Mouse (Mus musculus): Measurements from ENCODE around the gene Rnf225. TPM values are rescaled to one million over a fixed set of nuclear protein-coding genes. Genes with fewer than 3 reads are reported as not detected.

Gene Rnf225
- total RNA-seq, 2 experiments from 2014 or later, result 0.78 to 0.94 TPM

DNA sequence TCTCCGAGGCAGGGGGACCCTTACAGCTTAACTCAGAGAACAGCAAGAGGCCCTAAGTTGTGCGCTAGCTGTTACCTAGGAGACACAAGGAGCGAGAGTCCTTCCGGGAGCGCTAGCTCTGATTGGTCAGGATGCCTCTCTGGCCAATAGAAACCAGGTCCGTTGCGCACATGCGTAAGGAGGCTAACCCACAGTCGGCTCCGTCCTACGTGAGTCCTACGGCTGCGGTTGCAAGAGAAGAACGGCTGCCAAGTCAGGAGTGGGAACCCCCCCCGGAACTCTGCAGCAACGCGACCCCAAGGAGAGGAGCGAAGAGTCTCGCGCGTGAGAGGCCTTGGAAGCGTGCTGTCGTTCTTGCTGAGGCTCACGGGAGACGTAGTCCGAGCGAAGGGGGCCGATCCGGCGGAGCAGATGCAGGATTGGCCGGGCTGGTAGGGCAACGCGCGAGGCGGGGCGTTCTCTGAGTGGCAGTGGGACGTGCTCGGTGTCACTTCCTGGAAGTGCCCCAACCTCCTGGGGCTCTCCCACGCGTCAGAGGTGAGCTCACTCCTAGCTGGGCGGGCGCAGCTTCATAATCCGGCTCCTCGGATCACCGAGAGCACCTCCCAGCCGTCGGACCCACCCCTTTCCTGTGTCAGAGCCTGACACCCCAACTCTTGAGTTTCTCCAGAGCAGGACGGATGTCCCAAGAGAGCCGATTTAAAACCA, 50.6 kb downstream of the Rnf225 start, which contains the start of gene Zfp446:
Zfp446 (plus strand) TSS at position 167 of the 708 bp plus-strand sequence.
- intact Hi-C loops (cut with DNase I), result loop anchor here (2.0 to 5.0 kb wide), 3 partner anchors 13 to 59 kb away; partner anchors contain the start of genes Ube2m and Zfp324
- DNase-seq (ENCODE audit: low spot score in 2 of 2), result peak; percentile 100

DNA sequence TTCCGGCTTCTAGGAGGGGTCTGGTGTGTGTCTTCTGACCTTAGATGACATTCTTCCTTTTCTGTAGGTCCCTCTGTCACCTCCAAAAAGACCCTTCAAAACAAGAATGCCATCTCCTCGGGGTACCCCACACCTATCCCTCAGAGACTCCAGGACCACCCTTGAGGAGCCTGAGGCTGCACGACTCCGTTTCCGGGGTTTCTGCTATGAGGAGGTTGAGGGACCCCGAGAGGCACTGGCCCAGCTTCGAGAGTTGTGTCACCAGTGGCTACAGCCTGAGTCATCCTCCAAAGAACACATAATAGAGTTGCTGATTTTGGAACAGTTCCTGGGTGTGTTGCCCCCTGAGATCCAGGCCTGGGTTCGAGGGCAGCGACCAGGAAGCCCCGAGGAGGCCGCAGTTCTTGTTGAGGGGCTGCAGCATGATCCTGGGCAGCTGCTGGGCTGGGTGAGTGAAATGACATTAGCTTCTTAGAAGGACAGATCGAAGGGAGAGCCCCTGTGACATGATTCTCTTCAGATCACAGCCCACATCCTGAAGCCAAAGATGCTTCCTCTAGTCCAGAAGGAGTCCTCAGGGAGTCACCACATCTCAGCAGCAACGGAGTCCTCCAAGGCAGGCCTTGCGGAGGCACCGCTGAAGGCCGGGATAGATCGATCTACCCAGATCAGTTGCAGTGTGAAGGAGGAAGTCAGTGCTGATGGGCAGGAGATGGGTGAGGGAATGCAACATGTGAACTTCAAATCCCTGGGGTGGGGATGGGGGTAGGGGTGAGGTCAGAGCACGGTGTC, 51.9 kb downstream of the Rnf225 start:
- no peak for DNase-seq (ENCODE audit: low spot score in 2 of 2)
- intact Hi-C loops (cut with DNase I), result loop anchor here (2.0 to 5.0 kb wide), 3 partner anchors 14 to 58 kb away; partner anchors contain the start of genes Ube2m and Zfp324

DNA sequence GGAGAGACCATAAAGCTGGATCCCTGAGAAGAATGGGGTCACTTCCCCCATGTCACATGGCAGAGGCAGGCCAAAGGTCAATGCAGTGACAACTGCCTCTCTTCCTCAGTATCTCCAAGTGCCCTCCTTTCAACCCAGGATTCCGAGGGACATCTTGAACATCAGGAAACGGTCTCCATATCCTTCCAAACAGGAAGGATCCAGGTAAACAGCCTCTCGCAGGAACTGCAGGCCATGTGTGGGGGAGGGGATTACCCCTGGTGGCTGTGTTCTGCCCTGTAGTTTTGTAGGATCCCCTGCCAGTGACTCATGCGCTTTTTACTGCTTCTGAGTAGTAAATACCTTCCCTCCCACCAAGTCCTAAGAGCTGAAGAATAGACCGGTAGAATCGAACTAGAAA, 52.6 kb downstream of the Rnf225 start:
- intact Hi-C loops (cut with DNase I), result loop anchor here (2.0 to 5.0 kb wide), 3 partner anchors 15 to 58 kb away; partner anchors contain the start of genes Ube2m and Zfp324

DNA sequence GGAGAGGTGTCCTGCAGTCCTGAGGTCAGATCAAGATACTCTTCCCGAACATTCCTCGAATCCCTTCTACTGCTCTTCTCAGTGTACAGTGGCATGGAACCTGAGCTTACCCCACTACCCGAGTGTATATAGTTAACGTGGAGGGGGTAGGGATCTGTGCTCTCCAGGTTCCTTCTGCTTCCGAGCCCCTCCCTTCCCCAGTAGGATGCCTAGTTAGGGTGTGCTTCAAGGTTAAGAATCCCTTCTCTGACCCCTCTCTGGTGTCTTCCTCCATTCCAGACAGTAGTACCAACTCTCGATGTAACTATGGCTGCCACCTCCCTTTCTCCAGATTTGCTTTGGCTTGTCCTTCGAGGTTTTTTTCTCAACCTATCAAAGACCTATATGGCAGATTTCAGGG, 53.1 kb downstream of the Rnf225 start:
- no peak for DNase-seq (ENCODE audit: low spot score in 2 of 2)
- intact Hi-C loops (cut with DNase I), result no loop called here

More for the DNA sequence above, 52.6 kb downstream of the Rnf225 start:
- DNase-seq (ENCODE audit: low spot score in 2 of 2), result no peak

Other genes starting within 250 kb of the Rnf225 start
- gene Vmn2r55, start 242.4 kb upstream of the Rnf225 start, total RNA-seq (2021), result under 1 TPM in 1 of 2 experiments, not detected in 1; 0.16 TPM
- gene Vmn2r56, start 192.4 kb upstream of the Rnf225 start, total RNA-seq (2021), result under 1 TPM in 1 of 2 experiments, not detected in 1; 0.09 TPM
- gene Zscan18, start 123.8 kb upstream of the Rnf225 start, total RNA-seq (2021), result 10 to 100 TPM; 16.7 to 18.6 TPM
- 10 to 100 TPM; 22.5 to 23.9 TPM for gene Zfp329, start 108.6 kb upstream of the Rnf225 start, total RNA-seq (2021)
- gene Zfp110, start 92.7 kb upstream of the Rnf225 start, total RNA-seq (2021), result 10 to 100 TPM; 10.1 to 10.7 TPM
- 1 to 10 TPM; 6.9 to 7.4 TPM for gene Zfp128, start 46.2 kb upstream of the Rnf225 start, total RNA-seq (2021)
- 10 to 100 TPM; 13.0 to 16.9 TPM for gene Zscan22, start 29.6 kb upstream of the Rnf225 start, total RNA-seq (2021)
- gene Rps5, start 5.1 kb upstream of the Rnf225 start, total RNA-seq (2021), result 100 to 1,000 TPM; 339 to 352 TPM
- gene Zfp324, start 38.4 kb downstream of the Rnf225 start, total RNA-seq (2021), result 10 to 100 TPM; 10.3 to 11.9 TPM
- 1 to 10 TPM; 7.6 to 9.0 TPM for gene Zfp446, start 50.4 kb downstream of the Rnf225 start, total RNA-seq (2021)
- not detected for gene Slc27a5, start 70.8 kb downstream of the Rnf225 start, total RNA-seq (2021)
- 100 to 1,000 TPM; 210 to 221 TPM for gene Trim28, start 71.7 kb downstream of the Rnf225 start, total RNA-seq (2021)
- 10 to 100 TPM; 34.4 to 37.1 TPM for gene Zbtb45, start 82.6 kb downstream of the Rnf225 start, total RNA-seq (2021)
- gene Chmp2a, start 107.4 kb downstream of the Rnf225 start, total RNA-seq (2021), result 100 to 1,000 TPM; 127 to 131 TPM
- gene Ube2m, start 110.9 kb downstream of the Rnf225 start, total RNA-seq (2021), result 100 to 1,000 TPM; 219 to 237 TPM
- 10 to 100 TPM; 13.7 to 14.9 TPM for gene Mzf1, start 127.3 kb downstream of the Rnf225 start, total RNA-seq (2021)
- gene Vmn1r85, start 167.8 kb downstream of the Rnf225 start, total RNA-seq (2021), result not detected
- not detected for gene Vmn1r86, start 192.5 kb downstream of the Rnf225 start, total RNA-seq (2021)
- not detected for gene Vmn1r87, start 212.7 kb downstream of the Rnf225 start, total RNA-seq (2021)
- gene Vmn1r88, start 232.2 kb downstream of the Rnf225 start, total RNA-seq (2021), result under 1 TPM; 0.16 to 0.25 TPM